Mouse (Mus musculus) neural tube, embryonic 15.5 days (tissue): ENCODE data around the gene Card10. TPM values are rescaled to one million over a fixed set of nuclear protein-coding genes. Genes with fewer than 3 reads are reported as not detected.

Experiments
- ATAC-seq: fragments of 200-750 bp; cut with Nextera tagmentation; 2 replicates; pipeline ENCODE4 v1.8.0; 2017; ENCODE audit warnings: mild to moderate bottlenecking, moderate TSS enrichment, moderate library complexity; ENCODE audit not compliant: low FRiP score
- H3K27ac ChIP-seq: fragments of 300-500 bp; sonication (generic); replicated peaks from 2 replicates; pipeline ENCODE4 v1.5.1; 2015; ENCODE audit warnings: mild to moderate bottlenecking, inconsistent platforms
- H3K27me3 ChIP-seq: fragments of 300-500 bp; sonication (generic); replicated peaks from 2 replicates; pipeline ENCODE4 v1.6.1; 2015; ENCODE audit warnings: inconsistent platforms
- H3K36me3 ChIP-seq: fragments of 300-500 bp; sonication (generic); 2 replicates; pipeline ENCODE4 v1.6.1; 2015; ENCODE audit warnings: inconsistent platforms
- H3K4me1 ChIP-seq: fragments of 300-500 bp; sonication (generic); 2 replicates; pipeline ENCODE4 v1.6.1; 2015; ENCODE audit warnings: inconsistent platforms
- H3K4me2 ChIP-seq: fragments of 300-500 bp; sonication (generic); 2 replicates; pipeline ENCODE4 v1.6.1; 2015; ENCODE audit warnings: inconsistent platforms, mild to moderate bottlenecking, moderate library complexity
- H3K4me3 ChIP-seq: fragments of 300-500 bp; sonication (generic); replicated peaks from 2 replicates; pipeline ENCODE4 v1.5.1; 2015; ENCODE audit warnings: mild to moderate bottlenecking, inconsistent platforms
- H3K9ac ChIP-seq: fragments of 300-500 bp; sonication (generic); replicated peaks from 2 replicates; pipeline ENCODE4 v1.6.1; 2015; ENCODE audit warnings: mild to moderate bottlenecking, inconsistent platforms
- H3K9me3 ChIP-seq: fragments of 300-500 bp; sonication (generic); replicated peaks from 2 replicates; pipeline ENCODE4 v1.6.1; 2016; ENCODE audit warnings: inconsistent platforms
- WGBS: fragments of 180-500 bp; shearing (Covaris S2); methylation state at CpG from one replicate; pipeline ENCODE4 v1.1.7; 2015; ENCODE audit warnings: mixed read lengths; 5-methylcytosine and 5-hydroxymethylcytosine counted together
- polyA plus RNA-seq: library from polyadenylated mRNA; unstranded; fragments of >200 nt; fragmentation: Nextera tagmentation; extraction: Ambion mirVana; gene quantifications from 2 replicates; pipeline ENCODE4 v1.2.1, GENCODE M21; 2015

Gene Card10
- polyA plus RNA-seq, 1 experiment from 2014 or later, result 1.9 TPM

- H3K4me1 ChIP-seq, result peaks cover 44% of the 10 kb centered on the region
These were observed 29.9 kb upstream of the Card10 start for GRCm38 (mm10) chr15:78832701-78833123.

GRCm38 (mm10) chr15:78831720-78832657 lies 29.1 kb upstream of the Card10 start:
- WGBS, result 53% methylated on average over 18 of the region's 19 CpGs
- ATAC-seq, result peak; percentile 28; the same call in 1 of the 2 replicates
- Histone ChIP-seq H3K9me3 (no peaks in the 10 kb centered on the region), H3K27me3 (peaks cover 15% of the 10 kb centered on the region), H3K4me3 (no peak overlapping the region), H3K4me2 (no peak overlapping the region), H3K4me1 (peaks cover 44% of the 10 kb centered on the region), H3K36me3 (no peaks in the 10 kb centered on the region), H3K27ac (peak overlapping the region; percentile 77), H3K9ac (no peak overlapping the region)

More at GRCm38 (mm10) chr15:78832701-78833123, 29.9 kb upstream of the Card10 start:
- Histone ChIP-seq H3K9me3 (no peaks in the 10 kb centered on the region), H3K36me3 (no peaks in the 10 kb centered on the region), H3K4me3 (no peak overlapping the region), H3K9ac (no peak overlapping the region), H3K27me3 (peaks cover 8% of the 10 kb centered on the region), H3K4me2 (no peak overlapping the region), H3K27ac (peak overlapping the region; percentile 77)
- ATAC-seq, result peak; percentile 71
- 7% methylated on average over 14 of the region's 14 CpGs for WGBS

GRCm38 (mm10) chr15:78830742-78831719 lies 28.2 kb upstream of the Card10 start:
- ATAC-seq, result no peak
- Histone ChIP-seq H3K4me2 (no peak overlapping the region), H3K27ac (no peak overlapping the region), H3K36me3 (no peaks in the 10 kb centered on the region), H3K9me3 (no peaks in the 10 kb centered on the region), H3K4me1 (peaks cover 42% of the 10 kb centered on the region), H3K27me3 (peaks cover 19% of the 10 kb centered on the region), H3K4me3 (no peak overlapping the region), H3K9ac (no peak overlapping the region)
- WGBS, result 67% methylated on average over 10 of the region's 10 CpGs

GRCm38 (mm10) chr15:78829636-78830035 lies 26.8 kb upstream of the Card10 start:
- Histone ChIP-seq H3K4me1 (peaks cover 30% of the 10 kb centered on the region), H3K27ac (no peak overlapping the region), H3K9me3 (no peaks in the 10 kb centered on the region), H3K27me3 (peaks cover 22% of the 10 kb centered on the region), H3K36me3 (no peaks in the 10 kb centered on the region), H3K4me2 (no peak overlapping the region), H3K9ac (no peak overlapping the region), H3K4me3 (no peak overlapping the region)
- ATAC-seq, result no peak
- WGBS, result 95% methylated on average over 1 of the region's 1 CpGs

- ATAC-seq, result no peak
- Histone ChIP-seq H3K4me1 (peaks cover 23% of the 10 kb centered on the region), H3K36me3 (no peaks in the 10 kb centered on the region), H3K9ac (0 out of 2 replicates have a peak overlapping the region, but pooled peaks have one; percentile 28), H3K9me3 (no peaks in the 10 kb centered on the region), H3K4me3 (no peak overlapping the region), H3K27me3 (peaks cover 22% of the 10 kb centered on the region), H3K4me2 (no peak overlapping the region), H3K27ac (no peak overlapping the region)
- 18% methylated on average over 5 of the region's 5 CpGs for WGBS
These were observed 25.5 kb upstream of the Card10 start for GRCm38 (mm10) chr15:78828315-78828714.

GRCm38 (mm10) chr15:78826213-78827204 lies 23.7 kb upstream of the Card10 start:
- Histone ChIP-seq H3K4me1 (peaks cover 10% of the 10 kb centered on the region), H3K9me3 (no peaks in the 10 kb centered on the region), H3K4me2 (no peak overlapping the region), H3K36me3 (no peaks in the 10 kb centered on the region), H3K27me3 (peaks cover 22% of the 10 kb centered on the region), H3K9ac (no peak overlapping the region), H3K27ac (no peak overlapping the region), H3K4me3 (no peak overlapping the region)
- peak; percentile 72 for ATAC-seq
- WGBS, result 24% methylated on average over 28 of the region's 28 CpGs

- Histone ChIP-seq H3K4me2 (no peak overlapping the region), H3K9me3 (no peaks in the 10 kb centered on the region), H3K9ac (no peak overlapping the region), H3K4me3 (no peak overlapping the region), H3K27me3 (no peaks in the 10 kb centered on the region), H3K27ac (no peak overlapping the region), H3K36me3 (no peaks in the 10 kb centered on the region), H3K4me1 (0 out of 2 replicates have a peak, but pooled peaks cover 6% of the 10 kb centered on the region)
- WGBS, result 48% methylated on average over 6 of the region's 6 CpGs
- ATAC-seq, result no peak
These were observed 13.2 kb upstream of the Card10 start for GRCm38 (mm10) chr15:78816074-78816391.

GRCm38 (mm10) chr15:78815314-78816073 lies 12.7 kb upstream of the Card10 start:
- Histone ChIP-seq H3K4me2 (no peak overlapping the region), H3K9ac (no peak overlapping the region), H3K27ac (no peak overlapping the region), H3K27me3 (no peaks in the 10 kb centered on the region), H3K4me3 (no peak overlapping the region), H3K4me1 (0 out of 2 replicates have a peak, but pooled peaks cover 6% of the 10 kb centered on the region), H3K9me3 (no peaks in the 10 kb centered on the region), H3K36me3 (no peaks in the 10 kb centered on the region)
- no peak for ATAC-seq
- 39% methylated on average over 11 of the region's 11 CpGs for WGBS

- 87% methylated on average over 4 of the region's 4 CpGs for WGBS
- no peaks in the 10 kb centered on the region for H3K36me3 ChIP-seq
These were observed 10.8 kb upstream of the Card10 start for GRCm38 (mm10) chr15:78813603-78814002.

GRCm38 (mm10) chr15:78810146-78810545 lies 7.3 kb upstream of the Card10 start:
- Histone ChIP-seq H3K9ac (no peak overlapping the region), H3K9me3 (no peaks in the 10 kb centered on the region), H3K36me3 (no peaks in the 10 kb centered on the region), H3K4me2 (no peak overlapping the region), H3K4me3 (no peak overlapping the region), H3K27me3 (0 out of 2 replicates have a peak, but pooled peaks cover 3% of the 10 kb centered on the region), H3K4me1 (no peaks in the 10 kb centered on the region), H3K27ac (no peak overlapping the region)
- WGBS, result 68% methylated on average over 9 of the region's 9 CpGs
- no peak for ATAC-seq

More at GRCm38 (mm10) chr15:78813603-78814002, 10.8 kb upstream of the Card10 start:
- no peak overlapping the region for H3K27ac ChIP-seq
- no peaks in the 10 kb centered on the region for H3K9me3 ChIP-seq
- H3K4me3 ChIP-seq, result no peak overlapping the region
- no peak overlapping the region for H3K9ac ChIP-seq
- ATAC-seq, result no peak
- H3K4me2 ChIP-seq, result no peak overlapping the region
- 0 out of 2 replicates have a peak, but pooled peaks cover 6% of the 10 kb centered on the region for H3K4me1 ChIP-seq
- H3K27me3 ChIP-seq, result no peaks in the 10 kb centered on the region
